Mouse (Mus musculus): ENCODE results near the gene Opcml. TPM values are rescaled to one million over a fixed set of nuclear protein-coding genes. Genes with fewer than 3 reads are reported as not detected.

Opcml gene
- total and polyA plus RNA-seq, 2 experiments = under 0.01 TPM; not detected in 1

DNA sequence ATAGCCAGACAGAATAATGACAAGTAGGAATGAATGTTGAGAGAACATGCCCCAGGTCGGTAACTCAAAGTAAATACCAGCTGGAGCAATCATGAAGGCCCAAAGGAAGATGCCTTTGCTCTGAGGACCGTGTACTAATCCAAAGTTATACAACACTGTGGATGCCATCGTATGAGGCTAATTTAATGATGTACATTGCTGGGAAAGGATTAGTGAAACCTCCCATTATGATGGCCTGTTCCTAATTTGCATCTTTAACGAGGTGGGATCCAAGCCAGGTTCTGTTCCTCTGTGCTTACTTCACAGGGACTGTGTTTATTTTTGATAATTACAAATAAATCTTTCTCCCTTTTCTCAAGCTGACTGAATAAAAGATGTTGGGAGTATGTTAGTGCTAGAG, 859.5 kb downstream of the Opcml start:
- no peak for TF ChIP-seq CTCF (IDR thresholded peaks at IDR 0.05; ENCODE audit: low read depth, low read length)
- TF ChIP-seq POLR2A (IDR thresholded peaks at IDR 0.05; ENCODE audit: extremely low read depth, insufficient read depth, low read length) = no peak
- Histone ChIP-seq H3K9ac (ENCODE audit: low read depth, low read length) (no peak overlapping the region), H3K36me3 (ENCODE audit: control insufficient read depth, insufficient read depth, low read length) (no peaks in the 10 kb centered on the region), H3K27ac (replicated peaks; ENCODE audit: insufficient read depth, low read depth, low read length) (no peak overlapping the region), H3K79me2 (ENCODE audit: control insufficient read depth, insufficient read depth, low read length) (no peaks in the 10 kb centered on the region), H3K27me3 (ENCODE audit: control insufficient read depth, insufficient read depth, low read length) (no peaks in the 10 kb centered on the region), H3K4me3 (ENCODE audit: insufficient read depth, low read depth, low read length) (no peak overlapping the region), H3K4me1 (ENCODE audit: control insufficient read depth, insufficient read depth, low read length) (no peaks in the 10 kb centered on the region)
- 52% methylated on average over 4 of the region's 4 CpGs for WGBS
- DNase-seq (ENCODE audit: extremely low read depth, low read depth, low spot score) = no peak

DNA sequence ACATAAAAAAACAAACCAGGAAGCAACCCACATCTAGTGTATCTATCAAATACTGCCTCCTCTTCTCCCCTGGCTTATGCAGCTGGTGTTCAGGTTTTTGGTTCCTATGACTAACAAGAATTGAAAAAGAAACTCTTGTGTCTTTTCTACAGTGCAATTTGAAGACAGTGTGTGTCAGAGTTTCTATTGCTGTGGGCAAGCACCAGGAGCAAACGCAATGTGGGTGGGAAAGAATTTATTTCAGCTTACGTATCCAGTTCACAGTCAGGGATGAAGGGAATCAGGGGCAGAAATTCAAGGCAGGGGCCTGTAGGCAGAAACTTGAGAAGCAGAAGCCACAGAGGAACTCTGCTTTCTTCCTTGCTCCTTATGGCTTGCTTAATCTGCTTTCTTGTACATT, 869.4 kb downstream of the Opcml start:
- H3K36me3 ChIP-seq (ENCODE audit: control insufficient read depth, insufficient read depth, low read length) = no peaks in the 10 kb centered on the region
- H3K27me3 ChIP-seq (ENCODE audit: control insufficient read depth, insufficient read depth, low read length) = no peaks in the 10 kb centered on the region
- no peak overlapping the region for H3K27ac ChIP-seq (replicated peaks; ENCODE audit: insufficient read depth, low read depth, low read length)
- H3K4me1 ChIP-seq (ENCODE audit: control insufficient read depth, insufficient read depth, low read length) = no peaks in the 10 kb centered on the region
- no peak for DNase-seq (ENCODE audit: extremely low read depth, low read depth, low spot score)
- no peaks in the 10 kb centered on the region for H3K79me2 ChIP-seq (ENCODE audit: control insufficient read depth, insufficient read depth, low read length)
- H3K4me3 ChIP-seq (ENCODE audit: insufficient read depth, low read depth, low read length) = no peak overlapping the region
- H3K9ac ChIP-seq (ENCODE audit: low read depth, low read length) = no peak overlapping the region
- WGBS = 85% methylated on average over 2 of the region's 2 CpGs
- TF ChIP-seq POLR2A (IDR thresholded peaks at IDR 0.05; ENCODE audit: extremely low read depth, insufficient read depth, low read length) = no peak
- TF ChIP-seq CTCF (IDR thresholded peaks at IDR 0.05; ENCODE audit: low read depth, low read length) = no peak

DNA sequence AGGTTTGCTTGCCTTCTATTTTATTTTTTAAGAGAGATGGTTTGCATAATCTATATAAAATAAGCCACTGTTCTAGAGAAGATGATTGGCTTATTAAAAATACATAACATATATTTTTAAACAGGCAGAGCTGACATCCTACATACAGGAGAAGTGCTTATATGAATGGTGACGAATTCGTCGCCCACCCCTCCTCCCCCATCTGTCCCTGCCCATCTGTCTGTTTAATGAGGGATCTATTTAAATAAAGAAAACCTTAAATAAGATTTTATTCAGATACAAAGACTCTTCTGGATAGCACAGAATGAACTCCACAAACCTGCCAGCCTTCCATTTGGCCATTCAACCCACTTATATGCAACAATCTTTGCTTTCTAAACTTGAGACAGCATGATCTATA, 872.3 kb downstream of the Opcml start:
- no peaks in the 10 kb centered on the region for H3K27me3 ChIP-seq (ENCODE audit: control insufficient read depth, insufficient read depth, low read length)
- no peaks in the 10 kb centered on the region for H3K79me2 ChIP-seq (ENCODE audit: control insufficient read depth, insufficient read depth, low read length)
- DNase-seq (ENCODE audit: extremely low read depth, low read depth, low spot score) = no peak
- no peak overlapping the region for H3K4me3 ChIP-seq (ENCODE audit: insufficient read depth, low read depth, low read length)
- no peaks in the 10 kb centered on the region for H3K4me1 ChIP-seq (ENCODE audit: control insufficient read depth, insufficient read depth, low read length)
- H3K9ac ChIP-seq (ENCODE audit: low read depth, low read length) = no peak overlapping the region
- no peaks in the 10 kb centered on the region for H3K36me3 ChIP-seq (ENCODE audit: control insufficient read depth, insufficient read depth, low read length)
- WGBS = 89% methylated on average over 3 of the region's 3 CpGs
- no peak overlapping the region for H3K27ac ChIP-seq (replicated peaks; ENCODE audit: insufficient read depth, low read depth, low read length)
- TF ChIP-seq POLR2A (IDR thresholded peaks at IDR 0.05; ENCODE audit: extremely low read depth, insufficient read depth, low read length) = no peak

GRCm38 (mm10) chr9:28680309-28680708, 889.7 kb downstream of the Opcml start:
- no peak for TF ChIP-seq CTCF (IDR thresholded peaks at IDR 0.05; ENCODE audit: low read depth, low read length)
- TF ChIP-seq POLR2A (IDR thresholded peaks at IDR 0.05; ENCODE audit: extremely low read depth, insufficient read depth, low read length) = no peak
- DNase-seq (ENCODE audit: extremely low read depth, low read depth, low spot score) = no peak
- Histone ChIP-seq H3K79me2 (ENCODE audit: control insufficient read depth, insufficient read depth, low read length) (no peaks in the 10 kb centered on the region), H3K27ac (replicated peaks; ENCODE audit: insufficient read depth, low read depth, low read length) (no peak overlapping the region), H3K27me3 (ENCODE audit: control insufficient read depth, insufficient read depth, low read length) (no peaks in the 10 kb centered on the region), H3K9ac (ENCODE audit: low read depth, low read length) (no peak overlapping the region), H3K4me1 (ENCODE audit: control insufficient read depth, insufficient read depth, low read length) (no peaks in the 10 kb centered on the region), H3K4me3 (ENCODE audit: insufficient read depth, low read depth, low read length) (no peak overlapping the region), H3K36me3 (ENCODE audit: control insufficient read depth, insufficient read depth, low read length) (no peaks in the 10 kb centered on the region)
- 52% methylated on average over 1 of the region's 1 CpGs for WGBS

GRCm38 (mm10) chr9:28681252-28682037, 890.9 kb downstream of the Opcml start:
- no peak overlapping the region for H3K27ac ChIP-seq (replicated peaks; ENCODE audit: insufficient read depth, low read depth, low read length)
- H3K36me3 ChIP-seq (ENCODE audit: control insufficient read depth, insufficient read depth, low read length) = no peaks in the 10 kb centered on the region
- H3K4me3 ChIP-seq (ENCODE audit: insufficient read depth, low read depth, low read length) = no peak overlapping the region
- DNase-seq (ENCODE audit: extremely low read depth, low read depth, low spot score) = no peak
- TF ChIP-seq POLR2A (IDR thresholded peaks at IDR 0.05; ENCODE audit: extremely low read depth, insufficient read depth, low read length) (no peak), CTCF (IDR thresholded peaks at IDR 0.05; ENCODE audit: low read depth, low read length) (no peak)
- H3K4me1 ChIP-seq (ENCODE audit: control insufficient read depth, insufficient read depth, low read length) = no peaks in the 10 kb centered on the region
- WGBS = 73% methylated on average over 6 of the region's 6 CpGs
- no peak overlapping the region for H3K9ac ChIP-seq (ENCODE audit: low read depth, low read length)
- H3K79me2 ChIP-seq (ENCODE audit: control insufficient read depth, insufficient read depth, low read length) = no peaks in the 10 kb centered on the region
- H3K27me3 ChIP-seq (ENCODE audit: control insufficient read depth, insufficient read depth, low read length) = no peaks in the 10 kb centered on the region

GRCm38 (mm10) chr9:28683951-28684470, 893.4 kb downstream of the Opcml start:
- no peak overlapping the region for H3K27ac ChIP-seq (replicated peaks; ENCODE audit: insufficient read depth, low read depth, low read length)
- H3K79me2 ChIP-seq (ENCODE audit: control insufficient read depth, insufficient read depth, low read length) = no peaks in the 10 kb centered on the region
- H3K36me3 ChIP-seq (ENCODE audit: control insufficient read depth, insufficient read depth, low read length) = no peaks in the 10 kb centered on the region
- H3K27me3 ChIP-seq (ENCODE audit: control insufficient read depth, insufficient read depth, low read length) = no peaks in the 10 kb centered on the region
- H3K9ac ChIP-seq (ENCODE audit: low read depth, low read length) = no peak overlapping the region
- no peak for DNase-seq (ENCODE audit: extremely low read depth, low read depth, low spot score)
- no peaks in the 10 kb centered on the region for H3K4me1 ChIP-seq (ENCODE audit: control insufficient read depth, insufficient read depth, low read length)
- no peak overlapping the region for H3K4me3 ChIP-seq (ENCODE audit: insufficient read depth, low read depth, low read length)
- WGBS = 56% methylated on average over 5 of the region's 5 CpGs
- no peak for TF ChIP-seq POLR2A (IDR thresholded peaks at IDR 0.05; ENCODE audit: extremely low read depth, insufficient read depth, low read length)
- no peak for TF ChIP-seq CTCF (IDR thresholded peaks at IDR 0.05; ENCODE audit: low read depth, low read length)

Measured in liver, adult 2 months (tissue).